Mouse (Mus musculus) thymus, adult 2 months (tissue): Measurements from ENCODE around the gene Rpl7a. TPM values are rescaled to one million over a fixed set of nuclear protein-coding genes. Genes with fewer than 3 reads are reported as not detected.

Experiments used
- DNase-seq: peaks from one replicate; pipeline ENCODE4 v3.0.0; 2021
- H3K27ac ChIP-seq: fragments of 200-500 bp; 2 replicates; pipeline ENCODE4 v1.5.1; 2012; ENCODE audit warnings: low read length, control low read depth; ENCODE audit not compliant: control insufficient read depth, insufficient read depth
- H3K27me3 ChIP-seq: fragments of 200-500 bp; 2 replicates; pipeline ENCODE4 v1.6.1; 2012; ENCODE audit warnings: mild to moderate bottlenecking, low read length, moderate library complexity, mixed read lengths; ENCODE audit not compliant: control insufficient read depth, insufficient read depth
- H3K36me3 ChIP-seq: fragments of 200-500 bp; 2 replicates; pipeline ENCODE4 v1.6.1; 2012; ENCODE audit warnings: mild to moderate bottlenecking, low read length, moderate library complexity; ENCODE audit not compliant: control insufficient read depth, insufficient read depth
- H3K4me1 ChIP-seq: fragments of 200-500 bp; replicated peaks from 2 replicates; pipeline ENCODE4 v1.6.1; 2012; ENCODE audit warnings: low read length; ENCODE audit not compliant: control insufficient read depth, insufficient read depth
- H3K4me3 ChIP-seq: fragments of 200-500 bp; 2 replicates; pipeline ENCODE4 v1.5.1; 2012; ENCODE audit warnings: mild to moderate bottlenecking, low read length, control low read depth, moderate library complexity; ENCODE audit not compliant: control insufficient read depth, insufficient read depth
- CTCF ChIP-seq: fragments of 200-500 bp; IDR thresholded peaks from 2 replicates; pipeline ENCODE4 v1.5.1; 2012; ENCODE audit warnings: mild to moderate bottlenecking, control low read depth, low read length, moderate library complexity, borderline replicate concordance; ENCODE audit not compliant: control insufficient read depth, poor library complexity, insufficient read depth; ENCODE audit errors: extremely low read depth
- POLR2A ChIP-seq: fragments of 200-500 bp; IDR thresholded peaks from 2 replicates; pipeline ENCODE4 v1.6.1; 2012; ENCODE audit warnings: mild to moderate bottlenecking, low read length, control low read depth, moderate library complexity; ENCODE audit not compliant: control insufficient read depth, poor library complexity, insufficient read depth; ENCODE audit errors: extremely low read depth
- WGBS: fragments of 180-500 bp; shearing (Covaris S2); methylation state at CpG from one replicate; pipeline ENCODE4 v1.1.7; 2018; 5-methylcytosine and 5-hydroxymethylcytosine counted together
- polyA plus RNA-seq: library from polyadenylated mRNA; depleted of rRNA; stranded (reverse); fragments of >200 nt; gene quantifications from 2 replicates; pipeline ENCODE4 v1.2.3, GENCODE M21; 2012

The Rpl7a gene
- polyA plus RNA-seq, 1 experiment = 817 TPM

DNA sequence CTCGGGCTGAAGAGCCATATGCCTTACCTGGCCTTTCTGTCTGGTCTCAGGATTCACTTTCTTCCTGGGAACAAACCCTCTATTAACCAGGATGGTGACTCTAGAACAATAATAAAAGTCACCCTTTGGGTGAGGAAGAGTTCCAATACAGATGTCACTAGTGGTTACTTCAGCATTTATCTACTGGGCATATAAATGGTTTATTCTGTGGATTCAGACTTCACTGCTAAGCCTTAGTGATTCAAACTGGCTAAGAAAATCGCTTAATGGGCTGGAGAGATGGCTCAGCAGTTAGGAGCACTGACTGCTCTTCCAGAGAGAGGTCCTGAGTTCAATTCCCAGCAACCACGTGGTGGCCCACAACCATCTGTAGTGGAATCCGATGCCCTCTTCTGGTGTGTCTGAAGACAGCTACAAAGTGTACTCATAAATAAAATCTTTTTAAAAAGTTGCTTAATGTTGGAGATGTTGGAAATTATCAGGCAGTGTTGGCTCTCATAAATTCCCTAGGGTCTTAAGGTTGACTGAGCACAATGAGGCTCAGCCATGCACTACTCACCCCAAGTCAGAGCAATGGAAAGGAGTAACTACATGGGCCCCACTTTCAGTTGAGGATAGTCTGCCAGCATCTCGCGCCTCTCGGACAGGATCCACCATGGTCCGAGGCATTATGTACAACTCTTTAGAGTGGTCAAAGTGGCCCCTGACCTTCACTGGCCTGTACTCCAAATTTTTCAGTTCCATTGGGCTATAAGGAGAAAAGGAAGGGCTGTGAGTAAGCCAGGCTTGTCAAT is 3.8 kb downstream of the Rpl7a start:
- Histone ChIP-seq H3K27me3 (no peaks in the 10 kb centered on the region), H3K36me3 (peaks cover 26% of the 10 kb centered on the region), H3K4me3 (no peak overlapping the region), H3K27ac (no peak overlapping the region), H3K4me1 (peaks cover 39% of the 10 kb centered on the region)
- TF ChIP-seq CTCF (no peak), POLR2A (no peak)
- WGBS = 89% methylated on average over 8 of the region's 8 CpGs
- no peak for DNase-seq

DNA sequence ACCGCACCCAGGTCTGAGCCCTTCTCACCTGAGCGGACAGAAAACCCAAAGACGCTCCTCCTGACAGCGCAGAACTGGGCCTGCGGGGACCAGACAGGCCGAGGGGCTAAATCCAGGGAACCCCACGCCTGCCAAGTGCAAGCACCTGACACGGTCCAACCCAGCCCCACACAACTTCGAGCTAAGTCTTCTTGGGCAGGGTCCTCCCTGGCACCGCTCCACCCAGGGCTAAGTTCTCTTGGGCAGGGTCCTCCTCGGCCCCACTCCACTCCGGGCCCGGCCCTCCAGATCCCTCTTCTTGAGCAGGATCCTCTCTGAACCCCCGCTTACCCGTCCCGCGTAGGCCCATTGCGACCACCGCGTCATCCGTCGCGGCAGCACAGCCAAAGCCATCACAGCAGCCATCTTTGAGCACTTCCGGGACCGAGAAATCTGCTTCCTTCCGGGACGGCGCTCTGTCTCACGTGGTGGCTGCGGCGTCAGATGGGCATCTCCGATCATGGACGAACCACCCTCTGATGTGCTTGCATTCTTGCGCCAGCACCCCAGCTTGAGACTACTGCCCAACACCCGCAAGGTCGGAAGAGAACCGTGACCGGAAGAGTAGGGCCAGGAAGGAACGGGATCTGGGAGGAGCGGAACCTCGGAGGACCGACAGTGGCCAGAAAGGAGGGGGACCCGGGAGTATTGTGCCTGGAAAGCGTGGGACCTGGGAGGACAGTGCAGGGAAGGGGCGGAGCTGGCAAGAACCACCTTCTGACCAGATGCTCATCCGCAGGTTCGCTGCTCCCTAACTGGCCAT is 5.6 kb downstream of the Rpl7a start, which contains the start of the genes Surf2 and Surf1:
Surf2 (plus strand) TSS at position 441 of the 802 bp plus-strand sequence.
Surf1 (minus strand) TSS at position 604 of the 802 bp plus-strand sequence.
- H3K4me3 ChIP-seq = peak within 1 kb of the TSS; percentile 86
- H3K36me3 ChIP-seq = peaks cover 44% of the 10 kb centered on the region
- WGBS = 2% methylated on average over 47 of the region's 47 CpGs
- H3K27me3 ChIP-seq = no peaks in the 10 kb centered on the region
- peak; percentile 71 for DNase-seq
- peaks cover 34% of the 10 kb centered on the region for H3K4me1 ChIP-seq
- TF ChIP-seq CTCF (no peak), POLR2A (peak; percentile 49; the same call in 1 of the 2 replicates)
- no peak within 1 kb of the TSS for H3K27ac ChIP-seq

DNA sequence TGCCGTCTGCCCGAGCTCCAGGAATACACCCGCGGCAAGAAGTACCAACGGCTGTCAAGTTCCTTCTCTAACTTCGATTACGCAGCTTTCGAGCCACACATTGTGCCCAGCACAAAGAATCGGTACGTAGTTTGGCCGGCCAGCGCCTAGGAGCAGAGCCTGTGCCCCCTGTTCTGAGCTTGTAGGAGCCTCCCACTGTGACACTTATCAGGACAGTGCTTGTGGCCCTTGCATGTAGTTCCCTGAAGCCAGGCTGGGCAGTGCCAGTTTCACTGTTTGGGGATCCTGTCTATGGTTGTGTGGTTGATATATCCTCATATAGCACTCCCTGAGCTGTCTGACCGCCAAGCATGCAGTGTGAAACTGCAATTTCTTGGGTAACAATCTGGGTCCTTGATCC is 6.2 kb downstream of the Rpl7a start:
- TF ChIP-seq POLR2A (no peak), CTCF (no peak)
- Histone ChIP-seq H3K27me3 (no peaks in the 10 kb centered on the region), H3K4me1 (peaks cover 30% of the 10 kb centered on the region), H3K27ac (no peak overlapping the region), H3K4me3 (peak overlapping the region; percentile 86), H3K36me3 (peaks cover 50% of the 10 kb centered on the region)
- WGBS = 4% methylated on average over 13 of the region's 13 CpGs
- no peak for DNase-seq

DNA sequence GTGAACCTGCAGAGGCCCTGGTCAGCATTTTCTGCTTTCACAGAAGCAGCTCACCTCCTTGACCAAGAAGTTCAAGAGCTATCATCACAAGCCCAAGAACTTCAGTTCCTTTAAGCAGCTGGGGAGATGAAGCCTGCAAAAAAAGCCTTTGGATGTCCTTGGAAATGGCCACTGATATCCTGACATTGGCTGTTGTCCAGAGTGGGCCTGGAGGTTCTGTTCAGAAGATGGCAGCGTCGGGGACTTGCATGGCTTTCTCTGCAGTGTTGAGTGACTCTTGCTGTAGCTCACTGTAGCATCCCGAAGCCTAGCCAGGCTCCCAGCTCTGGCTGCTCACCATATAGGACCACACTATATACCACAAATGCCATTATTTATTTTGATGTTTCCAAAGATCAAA is 9.1 kb downstream of the Rpl7a start:
- H3K4me3 ChIP-seq = no peak overlapping the region
- H3K27me3 ChIP-seq = no peaks in the 10 kb centered on the region
- peaks cover 23% of the 10 kb centered on the region for H3K4me1 ChIP-seq
- TF ChIP-seq CTCF (no peak), POLR2A (no peak)
- no peak for DNase-seq
- WGBS = 94% methylated on average over 3 of the region's 3 CpGs
- H3K36me3 ChIP-seq = peaks cover 56% of the 10 kb centered on the region
- H3K27ac ChIP-seq = no peak overlapping the region

DNA sequence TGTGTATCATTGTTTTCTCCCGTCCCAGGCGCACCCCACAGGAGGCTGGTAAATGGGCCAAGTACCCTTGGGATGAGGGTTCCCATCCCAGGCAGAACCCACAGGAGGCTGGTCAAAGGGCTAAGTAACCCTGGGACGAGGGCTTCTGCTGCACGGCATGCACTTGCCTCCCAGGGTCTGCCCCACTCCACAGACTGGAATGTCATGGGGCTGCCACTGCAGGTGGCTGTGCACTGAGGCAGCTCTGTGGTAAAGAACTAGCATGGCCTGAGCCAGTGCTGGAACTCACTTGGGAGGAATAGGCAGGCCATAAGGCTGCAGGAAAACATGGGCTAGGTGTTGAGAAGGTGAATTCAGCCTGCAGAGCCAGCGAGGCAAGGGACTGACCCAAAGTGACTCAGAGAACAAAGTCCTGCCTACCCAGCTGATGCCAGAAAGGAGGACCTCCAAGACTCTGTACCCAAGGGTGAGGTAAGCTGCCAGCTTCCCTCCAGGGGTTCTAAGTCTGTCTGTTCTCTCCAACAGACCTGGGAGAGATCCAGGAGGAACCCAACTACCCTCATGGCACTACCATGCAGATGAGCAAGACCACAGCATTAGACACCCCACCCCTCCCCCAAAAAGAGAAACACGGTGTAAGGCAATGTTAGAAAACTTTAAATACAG is 9.8 kb downstream of the Rpl7a start:
- Histone ChIP-seq H3K4me3 (no peak overlapping the region), H3K36me3 (peaks cover 63% of the 10 kb centered on the region), H3K27ac (no peak overlapping the region), H3K4me1 (peaks cover 20% of the 10 kb centered on the region), H3K27me3 (no peaks in the 10 kb centered on the region)
- no peak for DNase-seq
- no peak for TF ChIP-seq POLR2A
- 97% methylated on average over 6 of the region's 6 CpGs for WGBS

DNA sequence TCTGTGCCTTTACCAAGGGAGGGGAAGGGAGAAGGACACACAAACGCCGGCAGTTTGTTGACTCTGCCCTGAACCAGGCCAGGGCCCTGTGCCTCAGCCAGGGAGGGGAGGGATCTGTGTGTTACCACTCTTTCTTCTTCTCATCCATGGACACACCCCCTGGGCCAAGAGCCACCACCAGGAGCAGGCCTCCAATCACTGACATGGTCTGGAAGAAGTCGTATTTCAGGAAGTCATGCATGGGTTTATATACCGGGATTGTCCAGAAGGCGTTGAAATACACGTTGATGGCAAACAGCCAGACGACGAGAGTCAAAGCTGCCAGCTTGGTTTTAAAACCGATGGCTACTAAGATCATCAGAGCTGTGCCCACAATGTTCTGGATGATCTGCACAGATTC is 11.2 kb downstream of the Rpl7a start:
- 88% methylated on average over 9 of the region's 9 CpGs for WGBS
- no peak for TF ChIP-seq POLR2A
- no peak for TF ChIP-seq CTCF
- H3K36me3 ChIP-seq = peaks cover 77% of the 10 kb centered on the region
- no peak overlapping the region for H3K27ac ChIP-seq
- H3K4me3 ChIP-seq = no peak overlapping the region
- peaks cover 12% of the 10 kb centered on the region for H3K4me1 ChIP-seq
- DNase-seq = no peak
- H3K27me3 ChIP-seq = no peaks in the 10 kb centered on the region
